Mouse (Mus musculus) neural tube, postnatal 0 days (tissue): ENCODE measurements around the gene Gm49383. TPM values are rescaled to one million over a fixed set of nuclear protein-coding genes. Genes with fewer than 3 reads are reported as not detected.

Experiments used
- microRNA-seq: library from miRNA; unstranded; fragments of <30 nt; microRNA quantifications from one replicate; pipeline ENCODE4, GENCODE M21; 2016
- polyA plus RNA-seq: library from polyadenylated mRNA; unstranded; fragments of >200 nt; fragmentation: Nextera tagmentation; extraction: Ambion mirVana; gene quantifications from 2 replicates; pipeline ENCODE4 v1.2.1, GENCODE M21; 2015

Gene Gm49383
- 9.5 and 9.6 TPM in 2 replicates for polyA plus RNA-seq

GRCm38 (mm10) chr12:69196444-69197377 is at the start of gene Gm49383:
Gene Gm49383 (minus strand): TSS chr12:69197104.

GRCm38 (mm10) chr12:69240876-69241275 is 44.0 kb upstream of the Gm49383 start, which contains the start of gene Klhdc1:
Gene Klhdc1 (plus strand): TSS chr12:69241176.

GRCm38 (mm10) chr12:69227776-69228466 is 31.0 kb upstream of the Gm49383 start, which contains the start of gene Pole2:
Gene Pole2 (minus strand): TSS chr12:69228195.

GRCm38 (mm10) chr12:69204052-69204833 is 7.3 kb upstream of the Gm49383 start, which contains the start of gene Gm49384:
Gene Gm49384 (minus strand): TSS chr12:69204267.

GRCm38 (mm10) chr12:69198164-69198535 is 1.2 kb upstream of the Gm49383 start, which contains the start of gene Dnaaf2:
Gene Dnaaf2 (minus strand): TSS chr12:69198429.

GRCm38 (mm10) chr12:69183583-69184308 is 13.2 kb downstream of the Gm49383 start, which contains the start of the genes Rpl36al and Mgat2:
Gene Rpl36al (minus strand): TSS chr12:69184083.
Gene Mgat2 (plus strand): TSS chr12:69184157.

GRCm38 (mm10) chr12:69168461-69169106 is 28.3 kb downstream of the Gm49383 start, which contains the start of gene Lrr1:
Gene Lrr1 (plus strand): TSS chr12:69168814.

GRCm38 (mm10) chr12:69158765-69159577 is 37.9 kb downstream of the Gm49383 start, which contains the start of gene Rps29:
Gene Rps29 (minus strand): TSS chr12:69159186.

Small RNA genes within 50 kb of the gene (microRNA-seq; reads per million reads assigned to microRNA genes)
- gene Gm47287 (not detected), gene Gm47295 (0.87 reads per million)

Other genes with a start within 250 kb of the Gm49383 start
- 1,295 and 1,457 TPM in 2 replicates for gene Rps29, start 37.9 kb downstream of the Gm49383 start, polyA plus RNA-seq
- gene Lrr1, start 28.3 kb downstream of the Gm49383 start, polyA plus RNA-seq: 2.1 and 2.6 TPM in 2 replicates
- gene Rpl36al, start 13.0 kb downstream of the Gm49383 start, polyA plus RNA-seq: 407 and 479 TPM in 2 replicates
- 42.0 and 51.9 TPM in 2 replicates for gene Mgat2, start 12.9 kb downstream of the Gm49383 start, polyA plus RNA-seq
- gene Dnaaf2, start 1.3 kb upstream of the Gm49383 start, polyA plus RNA-seq: 6.1 and 7.6 TPM in 2 replicates
- gene Gm49384, start 7.2 kb upstream of the Gm49383 start, polyA plus RNA-seq: 6.5 and 6.9 TPM in 2 replicates
- 3.2 and 3.7 TPM in 2 replicates for gene Pole2, start 31.1 kb upstream of the Gm49383 start, polyA plus RNA-seq
- gene Klhdc1, start 44.1 kb upstream of the Gm49383 start, polyA plus RNA-seq: 19.9 and 31.8 TPM in 2 replicates
- gene Klhdc2, start 99.6 kb upstream of the Gm49383 start, polyA plus RNA-seq: 222 and 243 TPM in 2 replicates
- 77.9 and 80.5 TPM in 2 replicates for gene Nemf, start 160.1 kb upstream of the Gm49383 start, polyA plus RNA-seq
- gene Arf6, start 175.0 kb upstream of the Gm49383 start, polyA plus RNA-seq: 35.8 and 48.0 TPM in 2 replicates
- 0.83 and 1.4 TPM in 2 replicates for gene Gm9887, start 175.4 kb upstream of the Gm49383 start, polyA plus RNA-seq